Mouse (Mus musculus) embryonic facial prominence, embryonic 10.5 days (tissue): ENCODE data around the gene Naga. TPM values are rescaled to one million over a fixed set of nuclear protein-coding genes. Genes with fewer than 3 reads are reported as not detected.

Experiments
- DNase-seq: peaks from one replicate; pipeline ENCODE4 v3.0.0-alpha.2; 2017; ENCODE audit warnings: low spot score
- H3K27ac ChIP-seq: fragments of 300-500 bp; sonication (generic); replicated peaks from 2 replicates; pipeline ENCODE4 v1.5.1; 2016; ENCODE audit warnings: mild to moderate bottlenecking
- H3K27me3 ChIP-seq: fragments of 300-500 bp; sonication (generic); replicated peaks from 2 replicates; pipeline ENCODE4 v1.6.1; 2016; ENCODE audit warnings: low read depth, mild to moderate bottlenecking; ENCODE audit not compliant: poor library complexity, severe bottlenecking
- H3K36me3 ChIP-seq: fragments of 300-500 bp; sonication (generic); replicated peaks from 2 replicates; pipeline ENCODE4 v1.6.1; 2016; ENCODE audit warnings: mild to moderate bottlenecking, moderate library complexity
- H3K4me1 ChIP-seq: fragments of 300-500 bp; sonication (generic); 2 replicates; pipeline ENCODE4 v1.6.1; 2016
- H3K4me3 ChIP-seq: fragments of 300-500 bp; sonication (generic); 2 replicates; pipeline ENCODE4 v1.5.1; 2016; ENCODE audit warnings: mild to moderate bottlenecking, moderate library complexity
- H3K9me3 ChIP-seq: fragments of 300-500 bp; sonication (generic); 2 replicates; pipeline ENCODE4 v1.6.1; 2016; ENCODE audit warnings: mild to moderate bottlenecking
- WGBS: fragments of 180-500 bp; shearing (Covaris S2); methylation state at CpG from one replicate; pipeline ENCODE4 v1.1.7; 2016; 5-methylcytosine and 5-hydroxymethylcytosine counted together
- polyA plus RNA-seq: library from polyadenylated mRNA; unstranded; fragments of >200 nt; fragmentation: Nextera tagmentation; extraction: Ambion mirVana; gene quantifications from 2 replicates; pipeline ENCODE4 v1.2.1, GENCODE M21; 2016

Gene Naga
- 19.2 and 24.0 TPM in 2 replicates for polyA plus RNA-seq

GRCm38 (mm10) chr15:82338593-82339112, at the start of gene Naga, which contains the start of the genes Pheta2 and Smdt1:
Gene Naga, minus strand, starts transcription at chr15:82338925.
Gene Pheta2, plus strand, starts transcription at chr15:82338942.
Gene Smdt1, plus strand, starts transcription at chr15:82338959.
- Histone ChIP-seq H3K36me3 (peaks cover 33% of the 10 kb centered on the region), H3K27me3 (peaks cover 31% of the 10 kb centered on the region), H3K4me1 (peaks cover 59% of the 10 kb centered on the region), H3K27ac (peak within 1 kb of the TSS; percentile 85), H3K9me3 (no peaks in the 10 kb centered on the region), H3K4me3 (peak within 1 kb of the TSS; percentile 67)
- peak; percentile 97 for DNase-seq
- WGBS, result under 1% methylated on average over 41 of the region's 41 CpGs

GRCm38 (mm10) chr15:82385729-82386128, 47.0 kb upstream of the Naga start:
- no peaks in the 10 kb centered on the region for H3K9me3 ChIP-seq
- no peaks in the 10 kb centered on the region for H3K27me3 ChIP-seq
- no peak for DNase-seq
- no peak overlapping the region for H3K27ac ChIP-seq
- no peaks in the 10 kb centered on the region for H3K36me3 ChIP-seq
- WGBS, result 93% methylated on average over 2 of the region's 2 CpGs
- peaks cover 4% of the 10 kb centered on the region for H3K4me1 ChIP-seq
- no peak overlapping the region for H3K4me3 ChIP-seq

- DNase-seq, result no peak
- no peaks in the 10 kb centered on the region for H3K9me3 ChIP-seq
- H3K27me3 ChIP-seq, result peaks cover 7% of the 10 kb centered on the region; the same call in 1 of the 2 replicates
- H3K36me3 ChIP-seq, result no peaks in the 10 kb centered on the region
- H3K27ac ChIP-seq, result no peak overlapping the region
- H3K4me1 ChIP-seq, result peaks cover 34% of the 10 kb centered on the region
- H3K4me3 ChIP-seq, result no peak overlapping the region
- WGBS, result 91% methylated on average over 2 of the region's 2 CpGs
Measured at GRCm38 (mm10) chr15:82382441-82382840, 43.7 kb upstream of the Naga start.

GRCm38 (mm10) chr15:82380714-82381062, 42.0 kb upstream of the Naga start:
- no peaks in the 10 kb centered on the region for H3K9me3 ChIP-seq
- no peak overlapping the region for H3K27ac ChIP-seq
- peak overlapping the region; percentile 61 for H3K4me3 ChIP-seq
- WGBS, result 39% methylated on average over 7 of the region's 7 CpGs
- peaks cover 40% of the 10 kb centered on the region for H3K4me1 ChIP-seq
- peaks cover 8% of the 10 kb centered on the region; the same call in 1 of the 2 replicates for H3K27me3 ChIP-seq
- DNase-seq, result no peak
- no peaks in the 10 kb centered on the region for H3K36me3 ChIP-seq

- no peaks in the 10 kb centered on the region for H3K36me3 ChIP-seq
- H3K4me3 ChIP-seq, result peak within 1 kb of the TSS; percentile 61
- H3K27me3 ChIP-seq, result peaks cover 8% of the 10 kb centered on the region; the same call in 1 of the 2 replicates
- 2% methylated on average over 21 of the region's 24 CpGs for WGBS
- peak within 1 kb of the TSS; percentile 78 for H3K27ac ChIP-seq
- H3K9me3 ChIP-seq, result no peaks in the 10 kb centered on the region
- H3K4me1 ChIP-seq, result peaks cover 40% of the 10 kb centered on the region
- peak; percentile 68 for DNase-seq
Measured at GRCm38 (mm10) chr15:82379871-82380713, 41.4 kb upstream of the Naga start, which contains the start of gene Cyp2d22. Gene Cyp2d22, minus strand, starts transcription at chr15:82380260.

- H3K27ac ChIP-seq, result peak overlapping the region; percentile 78
- peaks cover 8% of the 10 kb centered on the region; the same call in 1 of the 2 replicates for H3K27me3 ChIP-seq
- no peaks in the 10 kb centered on the region for H3K9me3 ChIP-seq
- H3K4me1 ChIP-seq, result peaks cover 40% of the 10 kb centered on the region
- H3K4me3 ChIP-seq, result peak overlapping the region; percentile 61
- DNase-seq, result no peak
- no peaks in the 10 kb centered on the region for H3K36me3 ChIP-seq
- WGBS, result 13% methylated on average over 7 of the region's 7 CpGs
Measured at GRCm38 (mm10) chr15:82379511-82379870, 40.8 kb upstream of the Naga start.

GRCm38 (mm10) chr15:82378261-82379180, 39.8 kb upstream of the Naga start:
- Histone ChIP-seq H3K4me3 (no peak overlapping the region), H3K27me3 (peaks cover 8% of the 10 kb centered on the region; the same call in 1 of the 2 replicates), H3K27ac (no peak overlapping the region), H3K4me1 (peaks cover 47% of the 10 kb centered on the region), H3K9me3 (no peaks in the 10 kb centered on the region), H3K36me3 (no peaks in the 10 kb centered on the region)
- 60% methylated on average over 15 of the region's 15 CpGs for WGBS
- no peak for DNase-seq

- WGBS, result 79% methylated on average over 5 of the region's 5 CpGs
- peaks cover 8% of the 10 kb centered on the region; the same call in 1 of the 2 replicates for H3K27me3 ChIP-seq
- H3K27ac ChIP-seq, result no peak overlapping the region; the same call in 1 of the 2 replicates
- no peak overlapping the region for H3K4me3 ChIP-seq
- DNase-seq, result no peak
- no peaks in the 10 kb centered on the region for H3K36me3 ChIP-seq
- no peaks in the 10 kb centered on the region for H3K9me3 ChIP-seq
- peaks cover 52% of the 10 kb centered on the region for H3K4me1 ChIP-seq
Measured at GRCm38 (mm10) chr15:82377701-82378100, 39.0 kb upstream of the Naga start.

- peak overlapping the region; percentile 15 for H3K27ac ChIP-seq
- H3K27me3 ChIP-seq, result peaks cover 8% of the 10 kb centered on the region; the same call in 1 of the 2 replicates
- 63% methylated on average over 17 of the region's 17 CpGs for WGBS
- no peak overlapping the region for H3K4me3 ChIP-seq
- H3K4me1 ChIP-seq, result peaks cover 52% of the 10 kb centered on the region
- H3K9me3 ChIP-seq, result no peaks in the 10 kb centered on the region
- DNase-seq, result no peak
- no peaks in the 10 kb centered on the region for H3K36me3 ChIP-seq
Measured at GRCm38 (mm10) chr15:82376393-82377138, 37.8 kb upstream of the Naga start.

- H3K4me1 ChIP-seq, result peaks cover 49% of the 10 kb centered on the region
- 0 out of 2 replicates have a peak overlapping the region, but pooled peaks have one; percentile 15 for H3K27ac ChIP-seq
- WGBS, result 84% methylated on average over 9 of the region's 9 CpGs
- DNase-seq, result no peak
- H3K4me3 ChIP-seq, result no peak overlapping the region
- H3K36me3 ChIP-seq, result no peaks in the 10 kb centered on the region
- no peaks in the 10 kb centered on the region for H3K9me3 ChIP-seq
- peaks cover 8% of the 10 kb centered on the region; the same call in 1 of the 2 replicates for H3K27me3 ChIP-seq
Measured at GRCm38 (mm10) chr15:82375855-82376254, 37.1 kb upstream of the Naga start.

GRCm38 (mm10) chr15:82374437-82374836, 35.7 kb upstream of the Naga start:
- peaks cover 8% of the 10 kb centered on the region; the same call in 1 of the 2 replicates for H3K27me3 ChIP-seq
- no peaks in the 10 kb centered on the region for H3K9me3 ChIP-seq
- no peak for DNase-seq
- peaks cover 35% of the 10 kb centered on the region for H3K4me1 ChIP-seq
- no peaks in the 10 kb centered on the region for H3K36me3 ChIP-seq
- H3K27ac ChIP-seq, result no peak overlapping the region
- WGBS, result 86% methylated on average over 5 of the region's 5 CpGs
- no peak overlapping the region for H3K4me3 ChIP-seq
